Mouse (Mus musculus) common myeloid progenitor, adult 5-6 weeks (primary cell): ENCODE data around the gene Plxna1. TPM values are rescaled to one million over a fixed set of nuclear protein-coding genes. Genes with fewer than 3 reads are reported as not detected.

Experiments used
- ATAC-seq: replicated peaks from 2 replicates; pipeline ENCODE4 v1.8.0; 2016; ENCODE audit warnings: low read depth, mild to moderate bottlenecking, moderate TSS enrichment, inconsistent platforms; ENCODE audit not compliant: poor library complexity, severe bottlenecking
- total RNA-seq: library from RNA; stranded (forward); fragments of 200-1000, 187-1606 nt; gene quantifications from 2 replicates; pipeline ENCODE4 v1.2.3, GENCODE M21; 2017

Plxna1 gene
- total RNA-seq, 1 experiment from 2014 or later, result 3.2 TPM

DNA sequence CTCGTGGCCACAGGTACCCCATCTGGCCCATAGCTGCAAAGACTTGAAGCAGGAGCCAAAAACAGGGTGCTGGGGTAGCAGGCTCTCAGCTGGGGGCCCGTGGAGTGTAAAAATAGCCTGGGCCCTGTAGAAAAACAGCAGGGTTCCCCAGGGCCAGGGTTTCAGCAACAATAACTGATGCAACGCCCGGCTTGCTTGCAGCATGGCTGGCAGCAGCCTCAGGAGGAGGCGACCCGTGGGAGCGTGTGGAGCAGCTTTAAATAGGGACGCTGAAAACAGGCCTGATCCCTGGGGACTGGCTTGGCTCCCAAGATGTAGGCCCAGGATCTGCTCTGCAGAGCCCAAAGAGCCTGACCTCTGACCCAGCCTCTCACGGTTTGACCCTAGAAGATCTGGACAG, 24.8 kb downstream of the Plxna1 start:
- ATAC-seq, result no peak

DNA sequence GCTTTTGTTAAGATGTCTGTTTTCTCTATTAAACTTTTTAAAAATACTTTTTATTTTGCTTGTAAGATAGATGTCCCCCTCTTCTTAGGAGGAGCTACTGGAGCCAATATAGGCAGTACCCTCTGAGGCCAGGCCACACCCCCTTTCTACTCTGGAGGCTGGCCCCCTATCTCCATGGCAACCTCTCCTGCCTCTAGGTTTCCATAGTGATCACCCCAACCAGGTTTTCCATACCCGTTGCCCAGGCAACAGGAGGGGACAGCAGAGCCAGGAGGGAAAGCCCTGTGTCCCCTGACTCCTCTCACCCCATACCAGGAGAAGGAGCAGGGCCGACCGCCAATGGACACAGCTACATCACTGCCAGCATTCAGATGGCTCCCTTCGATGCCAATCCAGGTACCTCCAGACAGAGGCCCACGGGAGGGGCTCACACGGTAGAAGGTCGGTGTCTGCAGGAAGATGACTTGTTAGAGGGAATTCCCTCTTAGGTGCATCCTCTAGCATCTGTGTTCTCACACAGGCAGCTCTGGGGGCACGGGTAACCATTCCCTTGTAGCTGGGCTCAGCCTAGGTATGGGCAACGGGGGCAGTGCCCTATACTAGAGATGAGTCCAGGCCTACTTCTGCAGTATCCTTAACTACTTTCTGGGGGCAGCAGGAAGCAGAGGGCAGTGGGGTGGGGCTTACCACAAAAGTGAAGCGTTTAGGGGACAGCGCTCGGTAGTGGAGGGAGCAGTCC, 28.3 kb downstream of the Plxna1 start:
- no peak for ATAC-seq

DNA sequence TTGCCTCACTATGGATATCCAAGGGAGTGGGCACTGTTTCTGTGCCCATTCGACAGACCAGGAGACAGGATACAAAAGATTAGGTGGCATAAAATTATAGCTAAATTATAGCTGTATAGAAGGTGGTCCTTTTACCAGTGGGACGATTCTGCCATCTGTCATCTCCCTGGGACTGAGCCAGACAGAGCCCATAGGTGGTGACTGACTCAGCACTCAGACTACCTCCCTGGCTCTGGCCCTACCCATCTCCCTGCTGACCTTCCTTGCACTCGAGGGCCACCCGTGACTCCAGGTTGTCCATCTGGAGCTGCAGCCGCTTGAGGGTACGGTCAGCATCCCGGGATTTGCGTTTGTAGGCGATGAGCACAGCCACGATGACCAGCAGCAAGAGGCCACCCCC, 31.5 kb downstream of the Plxna1 start:
- no peak for ATAC-seq

DNA sequence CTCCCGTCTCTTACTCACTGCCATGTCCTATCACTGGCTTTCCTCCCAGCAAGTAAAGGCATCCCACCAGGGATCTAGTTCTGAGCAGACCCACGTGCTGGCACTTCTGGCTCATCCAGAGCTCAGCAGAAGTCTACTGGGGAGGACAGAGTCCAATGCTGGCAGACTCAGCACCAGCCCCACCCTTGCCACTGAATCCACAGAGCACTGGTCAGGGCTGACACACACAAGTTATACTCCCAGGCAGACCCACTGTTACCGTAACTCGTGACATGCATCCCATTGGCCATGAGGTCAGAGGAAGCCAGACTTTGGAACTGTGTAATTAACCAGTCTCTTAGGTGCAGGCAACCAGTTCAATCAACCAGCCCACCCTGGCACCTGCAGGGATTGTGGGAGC, 33.8 kb downstream of the Plxna1 start:
- ATAC-seq, result no peak

DNA sequence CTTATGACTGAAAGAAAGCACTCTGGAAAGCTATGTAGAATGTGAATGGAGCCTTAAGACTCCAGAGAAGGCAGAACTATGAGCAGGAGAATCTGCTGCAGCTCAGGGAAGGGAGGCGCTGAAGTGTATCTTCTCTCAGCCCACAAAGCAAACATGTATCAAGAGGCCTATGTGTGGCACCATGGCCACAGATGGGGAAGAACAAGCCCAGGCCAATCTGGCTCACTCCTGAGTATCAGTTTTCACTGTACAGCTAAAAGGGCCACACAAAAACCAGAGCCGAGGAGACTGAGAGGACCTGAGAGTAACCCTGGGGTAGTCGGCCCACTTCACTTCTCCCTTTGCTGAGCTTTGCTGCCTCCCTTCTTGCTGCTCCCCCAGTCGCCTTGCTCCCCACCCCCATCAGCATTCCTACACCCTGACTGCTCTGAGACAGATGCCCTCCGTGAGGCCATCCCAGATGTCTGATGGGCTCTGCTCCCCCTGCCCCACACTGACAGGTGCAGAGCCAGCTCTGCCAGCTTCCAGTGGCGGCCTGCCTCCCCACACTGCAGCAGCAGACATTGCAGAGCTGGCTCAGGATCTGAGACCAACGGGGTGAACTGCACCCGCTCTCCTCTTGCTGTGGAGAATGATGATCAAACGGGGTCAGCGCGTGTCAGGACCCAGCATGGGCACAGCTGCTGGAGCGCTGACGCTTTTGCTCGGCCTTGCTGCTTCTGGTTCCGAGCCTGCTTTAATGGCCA, 34.5 kb downstream of the Plxna1 start:
- ATAC-seq, result no peak

DNA sequence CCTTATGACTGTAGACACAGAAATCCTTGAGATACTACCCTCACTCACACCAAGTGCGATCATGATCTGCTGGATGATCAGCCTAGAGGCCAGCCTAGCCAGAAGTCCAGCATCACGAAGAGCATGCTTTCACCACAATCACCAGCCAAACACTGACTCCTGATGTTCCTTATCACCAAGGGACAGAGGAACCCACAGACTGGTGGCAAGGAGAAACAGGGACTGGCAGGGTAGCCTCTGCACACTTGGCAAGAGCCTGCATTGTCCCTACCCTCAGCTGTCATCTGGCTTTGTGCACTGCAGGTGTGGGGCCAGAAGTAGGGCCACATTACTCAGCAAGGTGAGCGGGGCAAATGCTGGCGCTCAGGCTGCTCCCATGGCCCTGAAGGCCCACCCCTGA, 37.6 kb downstream of the Plxna1 start:
- peak; percentile 61 for ATAC-seq

DNA sequence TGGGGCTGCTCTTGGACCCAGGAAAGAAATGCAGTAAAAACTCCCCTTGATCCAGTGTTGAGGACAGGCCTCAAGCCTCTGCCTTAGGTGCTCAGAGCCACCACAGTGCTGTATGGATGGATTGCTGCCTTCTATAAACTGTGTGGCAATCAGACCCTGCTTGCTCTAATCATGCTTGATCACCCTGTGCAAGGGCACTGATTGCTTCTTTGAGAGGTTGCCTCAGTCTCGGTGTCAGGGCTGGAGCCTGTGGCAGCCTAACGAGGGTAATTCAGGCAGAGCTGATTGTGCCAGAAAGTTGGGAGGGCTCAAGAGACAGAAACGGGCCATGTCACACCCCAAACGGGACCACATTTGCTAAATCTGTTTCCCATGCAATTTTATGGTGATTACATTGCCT, 47.2 kb downstream of the Plxna1 start:
- no peak for ATAC-seq

DNA sequence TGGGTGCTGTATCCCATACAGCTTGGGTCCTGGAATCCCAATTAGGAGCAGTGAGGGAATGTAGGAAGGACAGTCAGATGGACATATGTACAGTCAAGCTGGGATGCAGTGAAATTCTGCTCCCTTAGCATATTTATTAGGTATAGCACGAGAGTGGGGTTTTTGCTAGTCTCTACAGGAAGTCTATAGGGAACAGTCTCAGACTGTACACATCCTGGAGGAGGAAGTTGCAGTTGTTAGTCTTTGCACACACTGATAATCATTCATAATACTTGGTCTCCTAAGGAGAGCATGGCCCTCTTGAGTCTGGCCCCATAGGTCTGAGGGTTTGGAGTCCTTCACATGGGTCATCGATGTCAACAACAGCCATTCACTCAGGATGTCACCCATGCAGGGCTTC, 50.9 kb downstream of the Plxna1 start:
- 0 out of 2 replicates have a peak, but pooled peaks have one; percentile 52 for ATAC-seq

DNA sequence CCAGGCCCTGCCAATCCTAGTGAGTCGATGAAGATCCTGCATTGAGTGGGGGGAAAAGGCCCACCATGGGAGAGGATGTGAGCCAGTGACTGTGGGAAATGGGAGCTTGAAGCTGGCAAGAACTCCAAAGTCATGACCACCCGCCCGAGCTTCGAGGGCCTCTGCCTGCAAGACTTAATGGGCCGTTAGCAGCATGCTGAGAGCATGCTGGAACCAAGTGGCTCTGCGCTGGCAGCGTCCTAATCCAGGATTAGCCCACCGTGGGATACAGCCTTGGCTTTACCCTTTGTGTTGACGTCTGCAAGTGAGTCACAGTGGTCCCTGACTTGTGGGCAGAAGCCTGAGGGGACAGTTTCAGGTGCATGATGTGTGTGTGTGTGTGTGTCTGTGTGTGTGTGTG, 52.2 kb downstream of the Plxna1 start:
- no peak for ATAC-seq

DNA sequence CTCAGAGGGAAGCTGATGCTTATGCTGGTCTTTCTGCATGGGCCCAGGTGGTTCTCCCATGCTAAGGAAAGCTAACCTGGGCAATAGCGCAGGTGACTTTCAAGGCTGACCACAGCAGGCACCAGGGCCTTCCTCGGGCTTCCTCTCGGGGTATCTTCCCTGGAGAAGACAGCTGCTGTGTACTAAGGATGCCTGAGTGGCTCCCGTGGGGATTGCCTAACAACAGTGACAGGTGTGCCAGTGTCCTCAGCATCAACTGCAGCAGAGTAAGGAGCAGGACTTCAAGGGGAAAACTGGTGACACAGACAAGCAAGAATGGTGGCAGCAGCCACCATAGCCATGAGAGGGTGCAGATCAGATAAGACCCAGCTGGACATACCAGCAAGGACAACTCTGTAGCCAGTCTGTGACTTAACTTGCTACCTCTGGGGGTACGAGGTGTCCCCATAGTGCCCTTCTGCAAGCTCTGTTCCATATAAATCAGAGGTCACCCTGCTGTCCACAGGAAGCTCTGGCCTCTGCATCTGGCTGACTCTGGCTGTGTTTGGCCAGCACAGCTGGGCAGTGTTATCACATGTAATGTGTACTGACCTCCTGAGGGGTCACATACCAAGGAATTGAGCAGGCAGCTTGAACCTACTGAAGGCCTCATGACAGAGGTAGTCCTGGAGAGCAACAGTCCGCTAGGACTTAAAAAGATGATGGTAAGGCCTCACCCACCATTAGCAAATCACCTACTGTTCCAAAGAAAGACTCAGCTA, 54.0 kb downstream of the Plxna1 start:
- no peak for ATAC-seq

DNA sequence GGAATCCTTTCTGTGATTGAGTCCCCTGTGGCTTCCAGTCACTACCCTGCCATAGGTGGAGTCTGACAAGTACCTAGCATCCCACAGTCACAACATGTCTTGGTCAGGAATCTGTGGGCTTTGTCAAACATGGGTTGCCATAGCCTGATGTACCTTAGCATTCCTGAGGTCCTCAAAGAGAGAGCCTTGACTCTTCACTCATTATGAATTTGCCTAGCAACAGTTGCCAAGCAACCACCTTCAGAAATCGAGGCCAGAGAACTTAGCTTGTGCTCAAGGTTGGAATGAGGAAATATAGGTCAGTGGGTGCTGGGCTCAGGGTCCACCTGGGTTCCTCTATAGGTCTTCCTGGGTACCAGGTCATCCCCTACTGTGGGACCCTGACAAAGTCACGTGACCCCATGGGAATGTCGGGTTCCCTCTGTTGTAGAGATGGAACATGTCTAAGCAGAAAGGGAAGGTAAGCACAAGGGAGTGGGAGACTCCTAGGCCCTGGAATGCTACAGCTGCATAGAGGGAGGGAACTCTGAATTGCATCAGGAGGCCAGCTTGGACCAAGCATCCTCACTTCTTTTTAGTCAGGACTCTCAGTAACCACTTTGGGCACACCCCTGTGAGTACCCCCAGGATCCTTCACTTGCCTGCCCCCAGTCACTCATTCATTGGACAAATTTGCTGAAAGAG, 57.9 kb downstream of the Plxna1 start:
- ATAC-seq, result no peak

DNA sequence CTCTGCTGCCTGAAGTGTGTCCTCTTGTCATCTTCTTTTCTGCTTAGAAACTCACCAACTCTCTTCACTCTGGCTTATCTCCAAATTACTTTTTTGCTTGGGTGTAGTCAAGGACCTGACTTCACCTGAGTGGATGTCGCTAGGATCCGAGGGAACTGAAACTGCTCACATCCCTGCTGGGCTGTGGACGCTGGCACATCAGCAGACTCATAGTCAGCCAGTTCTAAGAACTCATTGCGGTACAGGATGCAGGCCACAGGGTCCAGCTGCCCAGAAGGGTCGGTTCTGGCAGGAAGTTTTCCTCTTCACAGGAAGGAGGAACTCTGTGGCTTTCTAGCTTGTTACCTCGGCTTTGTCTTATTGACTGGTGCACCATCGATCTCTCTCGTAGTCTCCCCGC, 62.6 kb downstream of the Plxna1 start:
- ATAC-seq, result peak; percentile 45; the same call in 1 of the 2 replicates

DNA sequence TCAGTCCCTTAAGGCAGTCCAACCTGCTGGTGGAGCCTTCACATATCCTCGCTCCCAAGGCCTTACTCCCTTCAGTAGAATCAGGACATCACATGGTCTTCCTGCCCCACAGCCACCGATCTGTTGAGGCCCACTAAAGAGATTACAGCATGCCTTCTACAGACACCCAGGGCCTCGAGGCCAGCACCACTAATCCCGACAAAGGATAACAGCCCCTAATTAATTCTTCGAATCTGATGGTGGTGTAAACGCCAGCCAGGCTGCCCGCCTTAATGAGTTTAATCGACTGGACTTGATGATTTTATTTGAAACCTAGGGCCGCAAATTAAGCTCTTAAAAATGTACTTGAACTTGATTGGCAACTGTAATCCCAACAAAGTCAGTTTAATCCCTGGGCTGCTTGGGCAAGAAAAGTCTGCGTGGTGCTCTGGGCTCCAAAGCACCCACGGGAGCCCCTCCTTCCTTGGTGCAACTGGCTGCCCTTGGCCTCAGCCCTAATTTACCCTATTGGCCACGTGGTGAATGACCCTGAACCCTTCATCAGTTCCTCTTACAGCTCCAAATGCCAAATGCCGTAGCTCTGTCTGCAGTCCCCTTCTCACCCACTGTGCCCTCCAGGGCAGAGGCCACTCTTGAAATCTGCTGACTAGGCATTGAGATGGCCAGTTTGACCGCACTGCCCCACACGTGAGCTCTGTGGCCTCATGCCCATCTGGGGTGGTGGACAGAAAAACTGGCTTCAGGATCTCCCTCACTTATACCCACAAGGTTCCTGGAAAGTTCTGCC, 65.3 kb downstream of the Plxna1 start:
- ATAC-seq, result no peak

DNA sequence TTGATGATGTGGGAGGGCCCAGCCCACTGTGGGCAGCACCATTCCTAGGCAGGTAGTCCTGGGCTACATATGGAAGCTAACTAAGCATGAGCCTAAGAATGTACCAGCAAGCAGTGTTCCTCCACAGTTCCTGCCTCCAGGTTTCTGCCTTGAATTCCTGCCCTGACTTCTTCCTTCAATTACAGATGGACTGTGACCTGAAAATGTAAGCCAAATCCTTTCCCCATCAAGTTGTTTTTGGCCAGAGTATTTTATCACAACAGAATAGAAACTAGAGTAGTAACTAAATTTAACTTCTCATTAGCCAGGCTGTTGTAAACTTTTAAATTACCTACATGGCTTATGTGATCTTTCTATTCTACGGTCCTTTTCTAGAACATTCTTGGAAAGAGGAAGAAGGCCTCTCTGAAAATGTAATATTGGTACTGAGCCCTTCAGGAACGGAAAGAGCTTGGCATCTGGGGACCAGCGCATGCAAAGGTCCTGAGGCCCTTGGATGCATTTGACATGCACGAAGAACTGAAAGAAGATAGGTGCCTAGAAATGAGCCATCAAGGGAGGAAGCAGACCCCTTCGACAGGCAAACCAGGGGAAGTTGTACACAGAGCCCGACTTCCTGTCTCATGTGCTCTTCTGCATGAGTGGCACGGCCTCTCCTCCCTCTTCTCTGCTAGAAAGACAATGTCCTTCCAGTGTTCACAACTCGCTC, 66.3 kb downstream of the Plxna1 start:
- ATAC-seq, result no peak

DNA sequence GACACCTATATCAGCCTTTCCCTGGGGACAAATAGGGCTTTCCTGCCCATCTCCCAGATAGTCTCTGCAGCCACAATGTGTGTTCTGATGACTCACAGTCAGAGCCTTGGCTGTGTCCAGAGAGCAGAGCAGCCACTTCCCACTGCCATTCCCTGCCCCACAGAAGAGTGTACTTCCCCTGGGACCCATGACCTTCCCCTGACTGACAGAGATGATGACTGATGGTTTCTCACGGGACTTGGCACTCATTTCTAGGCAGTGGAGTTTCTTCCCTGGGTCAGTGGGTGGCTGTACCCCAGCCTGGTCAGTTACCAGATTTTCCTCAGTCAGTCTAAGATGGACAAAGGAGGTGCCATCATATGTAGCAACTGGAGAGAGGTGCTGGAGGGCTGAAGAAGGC, 67.8 kb downstream of the Plxna1 start:
- ATAC-seq, result no peak

DNA sequence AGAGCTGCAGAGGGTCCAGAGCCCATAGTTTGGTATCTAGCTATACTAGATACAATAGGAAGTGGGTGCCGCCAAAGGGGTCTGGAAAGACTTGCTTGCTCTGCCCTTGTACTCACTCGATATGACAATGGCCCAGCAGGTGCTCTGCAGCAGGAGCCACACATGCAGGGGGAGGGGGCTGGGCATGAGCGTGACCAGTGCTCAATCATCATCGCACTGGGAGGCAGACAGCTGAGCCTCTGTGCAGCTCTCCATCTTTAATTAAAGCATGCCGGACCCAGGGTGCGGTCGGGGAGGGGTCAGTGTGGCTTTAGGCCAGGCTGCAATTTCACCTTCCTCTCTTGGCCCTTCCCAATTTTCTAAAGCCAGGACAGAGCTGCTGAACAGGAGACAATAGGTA, 70.9 kb downstream of the Plxna1 start:
- no peak for ATAC-seq

DNA sequence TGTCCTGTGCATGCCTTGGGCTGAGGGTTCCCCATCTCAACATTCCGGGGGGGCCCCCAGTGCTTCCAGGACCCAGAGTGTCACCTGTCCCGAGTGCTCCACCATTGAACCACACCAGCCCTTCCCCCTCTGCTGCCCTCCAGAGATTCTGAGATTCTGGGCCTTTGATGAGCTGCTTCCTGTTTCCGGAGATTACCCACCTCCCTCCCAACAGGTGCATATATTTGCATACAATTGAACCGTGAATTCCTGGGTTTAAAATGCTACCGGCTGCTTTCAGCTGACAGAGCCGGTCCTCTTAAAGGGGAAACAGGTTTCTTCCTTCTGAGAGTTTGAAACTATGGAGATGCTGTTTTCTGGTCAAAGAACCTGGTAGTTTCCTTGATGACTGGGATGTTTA, 74.3 kb downstream of the Plxna1 start:
- ATAC-seq, result no peak

DNA sequence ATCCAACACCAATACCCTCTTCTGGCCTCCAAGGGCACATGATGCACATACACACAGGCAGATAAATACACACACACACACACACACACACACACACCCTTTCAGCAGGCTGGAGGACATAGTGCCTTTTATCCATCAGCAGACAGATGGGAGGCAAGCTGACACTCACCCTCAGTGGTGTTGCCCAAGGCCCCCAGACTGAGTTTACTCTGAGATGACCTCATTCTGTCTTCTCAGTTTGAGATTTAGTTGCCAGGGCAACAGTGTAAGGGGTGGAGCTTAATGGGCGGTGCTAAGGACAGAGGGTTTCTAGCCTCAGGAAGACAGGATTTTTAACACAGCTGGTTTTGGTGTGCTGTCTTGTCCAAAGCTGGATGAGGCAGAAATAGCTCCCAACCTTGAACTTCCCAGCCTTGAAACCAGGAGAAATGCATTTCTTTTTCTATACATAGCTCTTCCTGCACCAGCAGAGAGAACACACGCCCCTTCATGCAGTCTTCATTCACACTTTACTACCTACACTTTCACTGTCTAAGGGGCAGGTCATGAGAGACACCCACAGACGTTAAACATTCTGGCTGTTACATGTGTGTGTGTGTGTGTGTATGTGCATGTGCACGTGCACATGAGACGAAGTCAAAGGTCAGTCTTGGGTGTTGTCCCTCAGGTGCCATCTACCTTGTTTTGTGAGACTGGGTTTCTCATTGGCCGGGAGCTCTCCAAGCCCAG, 75.6 kb downstream of the Plxna1 start:
- ATAC-seq, result peak; percentile 55
